Mouse (Mus musculus) layer of hippocampus, postnatal 25 days (tissue): ENCODE results near the gene Xntrpc. TPM values are rescaled to one million over a fixed set of nuclear protein-coding genes. Genes with fewer than 3 reads are reported as not detected.
"Not testable (repeated sequence)": the region's sequence is repeated elsewhere in the genome, so short reads cannot be mapped to it uniquely, and the experiment has no call there.

Experiments
- DNase-seq, 2 experiments: peaks; one replicate each; pipeline ENCODE4 v3.0.0; 2022; ENCODE audit warnings: mixed read lengths in 2 of 2, low spot score in 1 of 2; ENCODE audit errors: extremely low spot score in 1 of 2
- total RNA-seq, 2 experiments: library from RNA; stranded (reverse); gene quantifications; 2 replicates each; pipeline ENCODE4 v1.2.3; 2021

Xntrpc gene
- total RNA-seq: 1 to 10 TPM; 2.0 to 2.2 TPM

- peak; percentile 77 to 90 for DNase-seq
These were observed at the start of gene Xntrpc, which contains the start of the genes Rnf121 and Xndc1 for GRCm38 (mm10) chr7:102065046-102065891. Xntrpc (plus strand) TSS chr7:102065713. Rnf121 (minus strand) TSS chr7:102065469. Xndc1 (plus strand) TSS chr7:102065511.

- DNase-seq: no peak
These were observed 48.6 kb upstream of the Xntrpc start for GRCm38 (mm10) chr7:102016936-102017335.

GRCm38 (mm10) chr7:102017452-102017851, 48.1 kb upstream of the Xntrpc start:
- DNase-seq: no peak

GRCm38 (mm10) chr7:102018034-102018433, 47.5 kb upstream of the Xntrpc start:
- DNase-seq: no peak

- DNase-seq: no peak
These were observed 46.9 kb upstream of the Xntrpc start, which contains the start of gene Il18bp for GRCm38 (mm10) chr7:102018590-102018989. Il18bp (minus strand) TSS chr7:102018690.

- DNase-seq: no peak
These were observed 46.2 kb upstream of the Xntrpc start for GRCm38 (mm10) chr7:102019362-102019761.

- DNase-seq: not testable (repeated sequence)
These were observed 44.6 kb upstream of the Xntrpc start for GRCm38 (mm10) chr7:102020934-102021333.

- no peak for DNase-seq
These were observed 41.7 kb upstream of the Xntrpc start for GRCm38 (mm10) chr7:102023821-102024220.

GRCm38 (mm10) chr7:102025187-102026119, 40.1 kb upstream of the Xntrpc start:
- no peak for DNase-seq

- no peak for DNase-seq
These were observed 30.6 kb upstream of the Xntrpc start for GRCm38 (mm10) chr7:102034904-102035303.

GRCm38 (mm10) chr7:102035534-102035933, 30.0 kb upstream of the Xntrpc start:
- no peak for DNase-seq

- DNase-seq: no peak
These were observed 28.2 kb upstream of the Xntrpc start for GRCm38 (mm10) chr7:102037318-102037717.

- DNase-seq: no peak
These were observed 23.2 kb upstream of the Xntrpc start for GRCm38 (mm10) chr7:102042314-102042713.

GRCm38 (mm10) chr7:102048524-102048923, 17.0 kb upstream of the Xntrpc start:
- not testable (repeated sequence) for DNase-seq

GRCm38 (mm10) chr7:102061353-102061752, 4.2 kb upstream of the Xntrpc start:
- DNase-seq: no peak

- DNase-seq: no peak
These were observed 3.3 kb upstream of the Xntrpc start for GRCm38 (mm10) chr7:102062203-102062602.

GRCm38 (mm10) chr7:102063891-102064290, 1.6 kb upstream of the Xntrpc start:
- no peak for DNase-seq

GRCm38 (mm10) chr7:102064655-102065045, 863 bp upstream of the Xntrpc start:
- DNase-seq: no peak

GRCm38 (mm10) chr7:102066363-102066762, 850 bp downstream of the Xntrpc start:
- DNase-seq: no peak

- peak in 1 of 2 experiments; percentile 22 for DNase-seq
These were observed 11.3 kb downstream of the Xntrpc start for GRCm38 (mm10) chr7:102076714-102077296.
